Mouse (Mus musculus) embryonic facial prominence, embryonic 12.5 days (tissue): Measurements from ENCODE around the gene Pon2. TPM values are rescaled to one million over a fixed set of nuclear protein-coding genes. Genes with fewer than 3 reads are reported as not detected.
A peak's percentile ranks its signal among the peaks of the same experiment; 100 is the strongest.
"Not testable (repeated sequence)": the region's sequence is repeated elsewhere in the genome, so short reads cannot be mapped to it uniquely, and the experiment has no call there.

ENCODE experiments used
- ATAC-seq: fragments of 200-750 bp; cut with Nextera tagmentation; 2 replicates; pipeline ENCODE4 v1.8.0; 2017; ENCODE audit not compliant: insufficient number of reproducible peaks, insufficient read depth, low FRiP score, low TSS enrichment
- H3K27ac ChIP-seq: fragments of 300-500 bp; sonication (generic); 2 replicates; pipeline ENCODE4 v1.5.1; 2016; ENCODE audit warnings: mild to moderate bottlenecking
- H3K27me3 ChIP-seq: fragments of 300-500 bp; sonication (generic); 2 replicates; pipeline ENCODE4 v1.6.1; 2016; ENCODE audit warnings: mild to moderate bottlenecking, moderate library complexity
- H3K36me3 ChIP-seq: fragments of 300-500 bp; sonication (generic); 2 replicates; pipeline ENCODE4 v1.6.1; 2016; ENCODE audit warnings: mild to moderate bottlenecking
- H3K4me1 ChIP-seq: fragments of 300-500 bp; sonication (generic); 2 replicates; pipeline ENCODE4 v1.6.1; 2016
- H3K4me2 ChIP-seq: fragments of 300-500 bp; sonication (generic); replicated peaks from 2 replicates; pipeline ENCODE4 v1.6.1; 2016; ENCODE audit warnings: mild to moderate bottlenecking, moderate library complexity
- H3K4me3 ChIP-seq: fragments of 300-500 bp; sonication (generic); 2 replicates; pipeline ENCODE4 v1.5.1; 2016; ENCODE audit warnings: mild to moderate bottlenecking
- H3K9ac ChIP-seq: fragments of 300-500 bp; sonication (generic); 2 replicates; pipeline ENCODE4 v1.6.1; 2016; ENCODE audit warnings: mild to moderate bottlenecking, moderate library complexity
- H3K9me3 ChIP-seq: fragments of 300-500 bp; sonication (generic); 2 replicates; pipeline ENCODE4 v1.6.1; 2016; ENCODE audit warnings: mild to moderate bottlenecking, moderate library complexity
- WGBS: fragments of 180-500 bp; shearing (Covaris S2); methylation state at CpG from one replicate; pipeline ENCODE4 v1.1.7; 2016; 5-methylcytosine and 5-hydroxymethylcytosine counted together
- polyA plus RNA-seq: library from polyadenylated mRNA; unstranded; fragments of >200 nt; fragmentation: Nextera tagmentation; extraction: Ambion mirVana; gene quantifications from 2 replicates; pipeline ENCODE4 v1.2.1, GENCODE M21; 2016

The Pon2 gene
- polyA plus RNA-seq: 24.4 and 25.1 TPM in 2 replicates

- Histone ChIP-seq H3K27ac (peak within 1 kb of the TSS; percentile 70), H3K4me3 (peak within 1 kb of the TSS; percentile 65), H3K9ac (peak within 1 kb of the TSS; percentile 61), H3K4me1 (no peaks in the 10 kb centered on the region; the same call in 1 of the 2 replicates), H3K27me3 (0 out of 2 replicates have a peak, but pooled peaks cover 4% of the 10 kb centered on the region), H3K9me3 (no peaks in the 10 kb centered on the region), H3K4me2 (peak within 1 kb of the TSS; percentile 70), H3K36me3 (no peaks in the 10 kb centered on the region)
- under 1% methylated on average over 42 of the region's 47 CpGs for WGBS
- ATAC-seq: peak; percentile 91
These were observed at the start of gene Pon2 for GRCm38 (mm10) chr6:5298092-5298554. Pon2 (minus strand) TSS chr6:5298455.

GRCm38 (mm10) chr6:5344255-5344654 lies 46.0 kb upstream of the Pon2 start:
- Histone ChIP-seq H3K27me3 (no peaks in the 10 kb centered on the region), H3K9me3 (no peaks in the 10 kb centered on the region), H3K4me2 (no peak overlapping the region), H3K9ac (no peak overlapping the region), H3K4me3 (no peak overlapping the region), H3K36me3 (no peaks in the 10 kb centered on the region), H3K4me1 (no peaks in the 10 kb centered on the region), H3K27ac (no peak overlapping the region)
- 77% methylated on average over 6 of the region's 6 CpGs for WGBS
- ATAC-seq: no peak

- H3K36me3 ChIP-seq, H3K9ac ChIP-seq, H3K27me3 ChIP-seq, H3K9me3 ChIP-seq, H3K4me1 ChIP-seq, H3K4me2 ChIP-seq, ATAC-seq, H3K27ac ChIP-seq, H3K4me3 ChIP-seq: not testable (repeated sequence)
- 100% methylated on average over 1 of the region's 1 CpGs for WGBS
These were observed 41.0 kb upstream of the Pon2 start for GRCm38 (mm10) chr6:5339283-5339682.

GRCm38 (mm10) chr6:5338781-5339180 lies 40.5 kb upstream of the Pon2 start:
- 90% methylated on average over 4 of the region's 4 CpGs for WGBS

GRCm38 (mm10) chr6:5336016-5336415 lies 37.8 kb upstream of the Pon2 start:
- not testable (repeated sequence) for H3K4me2 ChIP-seq

More at GRCm38 (mm10) chr6:5338781-5339180, 40.5 kb upstream of the Pon2 start:
- H3K27ac ChIP-seq, H3K27me3 ChIP-seq, H3K4me1 ChIP-seq, H3K4me3 ChIP-seq, ATAC-seq, H3K36me3 ChIP-seq, H3K4me2 ChIP-seq, H3K9me3 ChIP-seq, H3K9ac ChIP-seq: not testable (repeated sequence)

GRCm38 (mm10) chr6:5334021-5334420 lies 35.8 kb upstream of the Pon2 start:
- Histone ChIP-seq H3K9me3 (0 out of 2 replicates have a peak, but pooled peaks cover 2% of the 10 kb centered on the region), H3K4me2 (no peak overlapping the region), H3K27me3 (no peaks in the 10 kb centered on the region), H3K9ac (no peak overlapping the region), H3K4me3 (no peak overlapping the region), H3K27ac (no peak overlapping the region), H3K36me3 (no peaks in the 10 kb centered on the region), H3K4me1 (no peaks in the 10 kb centered on the region)
- no peak for ATAC-seq
- 47% methylated on average over 5 of the region's 5 CpGs for WGBS

More at GRCm38 (mm10) chr6:5336016-5336415, 37.8 kb upstream of the Pon2 start:
- H3K9me3 ChIP-seq, H3K9ac ChIP-seq, H3K4me1 ChIP-seq, H3K27ac ChIP-seq, H3K27me3 ChIP-seq, H3K36me3 ChIP-seq, ATAC-seq, H3K4me3 ChIP-seq: not testable (repeated sequence)

GRCm38 (mm10) chr6:5332560-5333150 lies 34.4 kb upstream of the Pon2 start:
- no peaks in the 10 kb centered on the region for H3K27me3 ChIP-seq
- no peak for ATAC-seq
- no peaks in the 10 kb centered on the region for H3K4me1 ChIP-seq
- 76% methylated on average over 3 of the region's 3 CpGs for WGBS
- no peak overlapping the region for H3K4me3 ChIP-seq
- H3K9ac ChIP-seq: no peak overlapping the region
- no peak overlapping the region for H3K27ac ChIP-seq
- no peak overlapping the region for H3K4me2 ChIP-seq
- no peaks in the 10 kb centered on the region for H3K36me3 ChIP-seq
- H3K9me3 ChIP-seq: 0 out of 2 replicates have a peak, but pooled peaks cover 2% of the 10 kb centered on the region

- Histone ChIP-seq H3K9me3 (no peaks in the 10 kb centered on the region; the same call in none of the 2 replicates), H3K27me3 (no peaks in the 10 kb centered on the region), H3K4me2 (no peak overlapping the region), H3K9ac (no peak overlapping the region), H3K36me3 (no peaks in the 10 kb centered on the region), H3K4me1 (no peaks in the 10 kb centered on the region), H3K4me3 (no peak overlapping the region), H3K27ac (no peak overlapping the region)
- 73% methylated on average over 2 of the region's 2 CpGs for WGBS
- no peak for ATAC-seq
These were observed 26.9 kb upstream of the Pon2 start for GRCm38 (mm10) chr6:5325122-5325521.

GRCm38 (mm10) chr6:5324101-5324500 lies 25.8 kb upstream of the Pon2 start:
- H3K27me3 ChIP-seq, H3K9ac ChIP-seq, H3K4me1 ChIP-seq, ATAC-seq, H3K36me3 ChIP-seq, H3K27ac ChIP-seq, H3K9me3 ChIP-seq, H3K4me3 ChIP-seq, H3K4me2 ChIP-seq: not testable (repeated sequence)
- WGBS: 90% methylated on average over 6 of the region's 6 CpGs

GRCm38 (mm10) chr6:5316630-5317029 lies 18.4 kb upstream of the Pon2 start:
- no peaks in the 10 kb centered on the region for H3K9me3 ChIP-seq
- H3K4me1 ChIP-seq: no peaks in the 10 kb centered on the region
- no peaks in the 10 kb centered on the region for H3K27me3 ChIP-seq
- ATAC-seq: no peak
- WGBS: 86% methylated on average over 9 of the region's 9 CpGs
- H3K27ac ChIP-seq: no peak overlapping the region
- no peak overlapping the region for H3K4me3 ChIP-seq
- no peak overlapping the region for H3K9ac ChIP-seq
- H3K36me3 ChIP-seq: no peaks in the 10 kb centered on the region
- no peak overlapping the region for H3K4me2 ChIP-seq

GRCm38 (mm10) chr6:5315053-5315759 lies 17.0 kb upstream of the Pon2 start:
- H3K27me3 ChIP-seq: no peaks in the 10 kb centered on the region
- H3K9me3 ChIP-seq: no peaks in the 10 kb centered on the region
- H3K27ac ChIP-seq: no peak overlapping the region
- no peak overlapping the region for H3K9ac ChIP-seq
- no peak overlapping the region for H3K4me2 ChIP-seq
- no peaks in the 10 kb centered on the region for H3K36me3 ChIP-seq
- no peak overlapping the region for H3K4me3 ChIP-seq
- H3K4me1 ChIP-seq: no peaks in the 10 kb centered on the region
- WGBS: 85% methylated on average over 3 of the region's 3 CpGs
- ATAC-seq: no peak

- 93% methylated on average over 5 of the region's 5 CpGs for WGBS
- Histone ChIP-seq H3K27ac (no peak overlapping the region), H3K27me3 (no peaks in the 10 kb centered on the region), H3K4me3 (no peak overlapping the region), H3K4me1 (no peaks in the 10 kb centered on the region), H3K36me3 (no peaks in the 10 kb centered on the region), H3K4me2 (no peak overlapping the region), H3K9me3 (no peaks in the 10 kb centered on the region), H3K9ac (no peak overlapping the region)
- no peak for ATAC-seq
These were observed 15.8 kb upstream of the Pon2 start for GRCm38 (mm10) chr6:5313951-5314590.
